Mouse (Mus musculus): ENCODE data around the gene Tbc1d16.
"Not testable (repeated sequence)": the region's sequence is repeated elsewhere in the genome, so short reads cannot be mapped to it uniquely, and the experiment has no call there.

- peak; percentile 34; the same call in 1 of the 2 replicates for TF ChIP-seq CTCF (IDR thresholded peaks at IDR 0.05; ENCODE audit: borderline replicate concordance, extremely low read depth, insufficient read depth, insufficient read length)
- TF ChIP-seq POLR2A (IDR thresholded peaks at IDR 0.05; ENCODE audit: borderline replicate concordance, extremely low read depth, insufficient read depth, insufficient read length, poor library complexity, severe bottlenecking), result not testable (repeated sequence)
These were observed 44.2 kb upstream of the Tbc1d16 start for GRCm38 (mm10) chr11:119272492-119272891.
